Mouse (Mus musculus) heart, adult 8-10 months (tissue): ENCODE results near the gene Col4a2. TPM values are rescaled to one million over a fixed set of nuclear protein-coding genes. Genes with fewer than 3 reads are reported as not detected.

Experiments used
- DNase-seq: peaks from one replicate; pipeline ENCODE4 v3.0.0; 2022; ENCODE audit warnings: low spot score
- total RNA-seq, 4 experiments: library from RNA; stranded (reverse); gene quantifications; 2 replicates each; pipeline ENCODE4 v1.2.4; 2022

The Col4a2 gene
- total RNA-seq: 100 to 1,000 TPM in 3 of 4 experiments, 10 to 100 TPM in 1; 93.1 to 141 (median 113) TPM

DNA sequence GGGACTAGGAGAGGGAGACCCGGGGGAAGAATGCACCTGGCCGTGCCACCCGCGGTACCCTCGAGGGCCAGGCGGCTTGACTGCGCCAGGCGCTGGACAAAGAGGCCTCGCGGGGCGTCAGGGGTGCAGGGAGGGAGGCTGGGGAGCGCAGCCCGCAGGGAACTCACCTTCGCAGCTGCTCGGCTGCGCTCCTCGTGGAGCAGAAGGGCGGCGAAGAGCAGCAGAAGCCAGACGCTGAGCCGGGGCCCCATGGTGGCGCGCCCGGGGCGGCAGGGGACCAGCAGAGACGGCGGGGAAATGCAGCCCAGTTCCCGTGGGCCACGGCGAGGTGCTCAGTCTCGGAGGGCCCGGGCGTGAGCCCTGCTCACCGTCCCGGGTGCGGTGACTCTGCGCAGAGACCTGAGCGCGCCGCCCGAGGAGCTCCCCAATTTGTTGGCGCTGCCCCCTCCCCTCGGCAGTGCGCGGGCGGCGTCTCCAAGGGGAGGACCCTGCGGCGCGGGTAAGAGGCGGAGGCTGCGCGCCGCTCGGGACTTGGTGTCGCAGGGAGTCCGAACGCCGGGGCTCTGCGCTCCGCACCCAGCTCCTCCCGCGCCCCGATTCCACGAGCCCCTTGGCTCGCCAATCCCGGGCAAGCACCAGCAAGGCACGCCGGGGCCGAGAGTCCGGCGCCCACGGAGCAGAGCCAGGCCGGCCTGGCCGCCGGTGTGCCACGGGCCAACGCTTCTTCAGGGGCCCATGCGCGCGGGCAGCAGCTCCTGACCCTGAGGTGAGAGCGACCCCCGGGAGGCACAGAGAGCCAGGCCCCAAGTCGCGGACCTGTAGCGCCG lies at the start of gene Col4a2, which contains the start of gene Col4a1:
Gene Col4a2 (plus strand): TSS at position 457 of the 827 bp plus-strand sequence.
Gene Col4a1 (minus strand): TSS at position 478 of the 827 bp plus-strand sequence.
- DNase-seq: peak; percentile 80

- no peak for DNase-seq
These were observed 48.8 kb upstream of the Col4a2 start for GRCm38 (mm10) chr8:11263848-11264247.

- DNase-seq: no peak
These were observed 46.6 kb upstream of the Col4a2 start for GRCm38 (mm10) chr8:11265971-11266370.

GRCm38 (mm10) chr8:11266471-11266870 lies 46.1 kb upstream of the Col4a2 start:
- no peak for DNase-seq

- DNase-seq: no peak
These were observed 43.9 kb upstream of the Col4a2 start for GRCm38 (mm10) chr8:11268753-11269152.

DNA sequence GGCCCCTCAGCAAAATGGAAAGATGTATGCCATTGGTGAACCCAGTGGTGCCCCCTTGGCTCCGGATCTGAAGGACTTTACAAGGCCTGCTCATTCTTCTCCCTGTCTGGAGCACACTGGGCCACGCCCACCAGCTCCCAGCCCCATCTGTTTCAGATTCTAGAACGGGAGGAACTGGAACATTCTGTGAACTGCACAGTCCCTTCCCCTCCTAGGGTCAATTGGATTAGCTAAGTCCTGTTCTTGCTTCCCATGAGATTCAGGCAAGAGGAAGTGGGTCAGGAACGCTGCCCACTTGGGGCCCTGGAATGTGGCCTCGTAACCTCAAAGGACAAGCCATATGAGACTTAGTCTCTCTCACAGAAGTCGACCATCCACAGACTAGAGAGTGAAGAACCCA lies 41.8 kb upstream of the Col4a2 start:
- peak; percentile 88 for DNase-seq

GRCm38 (mm10) chr8:11272205-11272604 lies 40.4 kb upstream of the Col4a2 start:
- DNase-seq: no peak

- peak; percentile 88 for DNase-seq
These were observed 39.0 kb upstream of the Col4a2 start for GRCm38 (mm10) chr8:11273506-11274158.

DNA sequence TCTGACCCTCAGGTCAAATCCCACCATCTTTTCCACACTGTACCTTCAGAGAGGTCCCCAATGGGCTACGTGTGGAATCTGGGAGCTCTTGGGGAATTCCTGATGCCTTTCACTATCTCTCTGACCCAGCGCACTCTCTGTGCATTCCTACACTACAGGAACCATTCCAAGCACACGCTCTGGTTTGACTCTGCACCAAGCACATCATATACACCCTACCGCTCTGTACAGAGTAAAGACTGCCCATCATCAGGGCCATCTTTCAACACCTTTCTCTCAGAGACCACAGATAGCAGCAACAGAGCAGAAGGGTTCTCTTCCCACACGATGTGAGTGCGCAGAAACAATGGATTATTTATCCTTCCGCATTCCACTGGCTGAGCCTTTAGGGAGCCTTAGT lies 38.2 kb upstream of the Col4a2 start:
- DNase-seq: no peak

DNA sequence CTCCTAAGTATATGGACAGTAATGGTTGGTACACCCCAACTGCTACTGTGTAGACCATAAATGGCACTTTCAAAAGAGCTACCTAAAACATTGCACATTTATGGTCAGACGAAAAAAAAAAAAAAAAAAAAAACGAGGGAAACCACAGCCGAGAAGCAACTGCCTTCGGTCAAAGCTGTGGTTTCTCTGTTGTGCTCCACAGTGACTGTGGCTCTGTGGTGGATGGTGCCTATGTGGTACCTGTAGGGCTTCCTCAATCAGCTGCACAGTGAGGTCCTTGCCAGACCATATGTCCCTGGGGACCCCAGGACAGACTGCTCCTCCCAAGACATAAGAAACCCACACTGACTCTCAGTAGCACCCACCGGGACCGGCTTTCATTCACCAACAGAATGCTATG lies 36.3 kb upstream of the Col4a2 start:
- DNase-seq: no peak

GRCm38 (mm10) chr8:11277602-11278051 lies 35.0 kb upstream of the Col4a2 start:
- peak; percentile 60 for DNase-seq

DNA sequence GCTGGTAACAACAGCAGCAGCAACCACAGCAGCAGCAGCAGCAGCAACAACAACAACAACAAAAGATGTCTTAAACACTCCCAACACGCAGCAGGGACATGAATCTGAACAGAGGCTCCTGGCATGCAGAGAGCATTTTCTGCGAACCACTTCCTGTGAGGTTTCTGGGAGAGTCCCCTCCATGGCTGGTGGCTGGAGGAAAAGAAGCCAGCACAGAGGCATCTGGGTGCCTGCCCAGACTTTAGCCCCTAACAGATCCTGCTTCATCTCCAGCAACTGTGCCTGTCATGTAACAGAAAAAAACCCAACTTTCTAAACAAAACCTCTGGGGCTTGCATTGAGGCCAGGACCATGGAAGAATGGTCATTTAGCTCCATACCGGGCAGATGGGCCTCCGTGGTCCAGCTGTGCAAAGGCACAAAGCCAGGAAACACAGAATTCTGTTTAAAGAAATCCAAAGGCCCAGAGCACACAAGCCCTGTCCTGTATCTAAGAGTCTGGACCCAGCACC lies 34.4 kb upstream of the Col4a2 start:
- peak; percentile 74 for DNase-seq

- DNase-seq: peak; percentile 60
These were observed 33.2 kb upstream of the Col4a2 start for GRCm38 (mm10) chr8:11279296-11279826.

DNA sequence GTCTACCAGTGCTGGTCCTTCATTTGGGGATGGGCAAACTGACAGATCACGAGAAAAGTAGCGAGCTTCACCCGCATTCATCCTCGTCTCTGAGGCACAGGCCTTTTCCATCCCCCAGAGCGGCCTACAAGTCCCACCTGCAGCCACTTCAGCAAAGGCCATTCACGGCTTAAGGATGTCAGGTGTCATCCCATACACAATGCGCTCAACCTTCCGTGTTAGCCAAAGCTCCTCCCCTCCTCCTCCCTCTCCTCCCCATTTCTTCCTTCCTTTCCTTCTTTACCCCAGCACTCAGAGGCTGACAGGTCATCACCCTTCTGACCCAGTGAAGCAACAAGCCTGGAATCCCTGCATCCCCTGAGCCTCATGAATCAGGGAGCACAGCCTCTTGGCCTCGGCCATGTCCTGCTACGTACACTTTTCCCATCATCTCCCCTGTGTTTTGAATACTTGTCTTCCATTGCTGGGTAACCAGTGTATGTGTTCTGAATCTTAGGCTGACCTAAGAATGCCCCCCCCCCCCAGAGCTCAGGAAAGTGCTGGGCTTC lies 31.8 kb upstream of the Col4a2 start:
- no peak for DNase-seq

DNA sequence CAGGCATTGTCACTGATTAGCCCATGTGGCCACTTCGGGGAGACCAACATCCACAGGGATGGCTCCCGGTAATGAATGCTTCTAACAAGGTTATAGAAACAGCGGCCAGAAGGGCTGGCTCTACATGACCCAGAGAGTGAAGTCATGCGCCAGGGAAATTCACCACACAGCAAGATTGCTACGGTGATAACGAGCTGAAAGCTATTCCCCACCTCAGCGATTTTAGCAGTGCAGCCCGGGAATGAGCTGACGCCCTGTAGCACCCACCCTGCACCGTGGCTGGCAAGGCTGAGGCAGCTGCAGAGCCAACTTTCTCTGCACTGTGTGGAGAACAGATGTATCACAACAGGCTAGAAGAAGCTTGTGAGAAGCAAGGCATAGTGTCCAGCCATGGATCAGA lies 30.5 kb upstream of the Col4a2 start:
- DNase-seq: no peak

DNA sequence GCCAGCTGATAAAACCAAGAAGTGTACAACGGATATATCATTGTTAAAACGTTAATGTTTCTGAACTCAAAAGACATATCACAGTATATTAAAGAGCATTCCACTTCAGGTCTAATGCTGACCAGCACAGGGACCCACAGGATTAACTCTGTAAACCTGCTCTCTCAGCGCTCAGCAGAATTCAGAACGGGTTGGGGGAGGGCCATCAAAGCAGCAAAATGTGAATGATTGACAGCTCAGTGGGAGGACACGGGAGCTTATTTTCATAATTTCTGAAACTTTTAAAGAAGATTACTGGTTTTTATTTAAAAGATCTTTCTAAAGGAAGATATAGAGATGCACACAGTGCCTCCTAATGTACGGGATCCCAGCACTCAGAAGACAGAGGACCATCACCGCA lies 29.9 kb upstream of the Col4a2 start:
- DNase-seq: no peak

- DNase-seq: no peak
These were observed 29.4 kb upstream of the Col4a2 start for GRCm38 (mm10) chr8:11283217-11283616.

- peak; percentile 67 for DNase-seq
These were observed 27.2 kb upstream of the Col4a2 start for GRCm38 (mm10) chr8:11285437-11285836.

GRCm38 (mm10) chr8:11287139-11287538 lies 25.5 kb upstream of the Col4a2 start:
- no peak for DNase-seq

GRCm38 (mm10) chr8:11288286-11288685 lies 24.3 kb upstream of the Col4a2 start:
- no peak for DNase-seq

GRCm38 (mm10) chr8:11290533-11290932 lies 22.1 kb upstream of the Col4a2 start:
- no peak for DNase-seq

DNA sequence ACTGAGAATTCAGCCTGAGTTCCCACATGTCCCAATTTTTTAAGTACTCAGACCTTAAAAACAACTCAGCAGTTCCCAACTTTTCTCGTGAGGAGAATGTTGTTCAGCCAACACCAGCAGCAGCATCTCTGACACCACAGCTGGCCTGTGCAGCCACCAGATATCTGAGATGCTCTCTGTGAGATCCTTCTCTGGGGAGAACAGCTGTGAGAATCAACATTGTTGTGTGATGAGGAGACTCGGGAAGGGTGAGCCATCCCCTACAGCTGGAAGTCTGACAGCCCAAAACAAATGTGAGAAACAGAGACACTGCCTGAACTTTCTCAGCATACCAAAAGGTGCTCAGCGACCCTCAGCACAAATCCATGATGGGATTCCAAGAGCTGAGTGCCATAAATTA lies 20.0 kb upstream of the Col4a2 start:
- peak; percentile 57 for DNase-seq
